Mouse (Mus musculus) spleen, adult 2 months (tissue): Measurements from ENCODE around the gene Itpr1. TPM values are rescaled to one million over a fixed set of nuclear protein-coding genes. Genes with fewer than 3 reads are reported as not detected.

Source experiments
- DNase-seq, 2 experiments: peaks; one replicate each; pipeline versions ENCODE4 v3.0.0 to v3.0.0-alpha.2; 2012 to 2021; ENCODE audit warnings: low spot score in 2 of 2, low read depth in 1 of 2
- H3K27ac ChIP-seq: fragments of 200-500 bp; 2 replicates; pipeline ENCODE4 v1.5.1; 2012; ENCODE audit warnings: low read length, inconsistent platforms; ENCODE audit not compliant: insufficient read depth
- H3K27me3 ChIP-seq: fragments of 200-500 bp; 2 replicates; pipeline ENCODE4 v1.6.1; 2012; ENCODE audit warnings: mild to moderate bottlenecking, moderate library complexity, low read length, inconsistent platforms; ENCODE audit not compliant: control insufficient read depth, insufficient read depth
- H3K36me3 ChIP-seq: fragments of 200-500 bp; 2 replicates; pipeline ENCODE4 v1.6.1; 2012; ENCODE audit warnings: mild to moderate bottlenecking, low read length, inconsistent platforms; ENCODE audit not compliant: control insufficient read depth, insufficient read depth
- H3K4me1 ChIP-seq: fragments of 200-500 bp; 2 replicates; pipeline ENCODE4 v1.6.1; 2011; ENCODE audit warnings: inconsistent platforms; ENCODE audit not compliant: control insufficient read depth, insufficient read depth, insufficient read length
- H3K4me3 ChIP-seq: fragments of 200-500 bp; 2 replicates; pipeline ENCODE4 v1.5.1; 2011; ENCODE audit warnings: mild to moderate bottlenecking, inconsistent platforms; ENCODE audit not compliant: insufficient read depth, insufficient read length; ENCODE audit errors: extremely low read depth
- CTCF ChIP-seq: fragments of 200-500 bp; IDR thresholded peaks from 2 replicates; pipeline ENCODE4 v1.5.1; 2011; ENCODE audit warnings: mild to moderate bottlenecking, inconsistent platforms; ENCODE audit not compliant: insufficient read depth, insufficient read length, insufficient replicate concordance; ENCODE audit errors: extremely low read depth
- POLR2A ChIP-seq: fragments of 200-500 bp; IDR thresholded peaks from 2 replicates; pipeline ENCODE4 v1.6.1; 2011; ENCODE audit warnings: low read depth, low read length, inconsistent platforms
- WGBS: fragments of 180-500 bp; shearing (Covaris S2); methylation state at CpG from one replicate; pipeline ENCODE4 v1.1.7; 2018; 5-methylcytosine and 5-hydroxymethylcytosine counted together
- polyA plus RNA-seq: library from polyadenylated mRNA; depleted of rRNA; stranded (reverse); fragments of >200 nt; gene quantifications from 2 replicates; pipeline ENCODE4 v1.2.3, GENCODE M21; 2012

Gene Itpr1
- polyA plus RNA-seq, 1 experiment, result 17.9 TPM

GRCm38 (mm10) chr6:108488250-108488649 lies 275.4 kb downstream of the Itpr1 start:
- 89% methylated on average over 5 of the region's 5 CpGs for WGBS
- DNase-seq, result peak in 1 of 2 experiments; percentile 42
- H3K36me3 ChIP-seq, result peaks cover 26% of the 10 kb centered on the region
- TF ChIP-seq POLR2A (no peak), CTCF (peak; percentile 32; the same call in 1 of the 2 replicates)
- no peaks in the 10 kb centered on the region for H3K4me1 ChIP-seq
- H3K4me3 ChIP-seq, result no peak overlapping the region
- no peak overlapping the region for H3K27ac ChIP-seq
- no peaks in the 10 kb centered on the region for H3K27me3 ChIP-seq

GRCm38 (mm10) chr6:108491969-108492368 lies 279.1 kb downstream of the Itpr1 start:
- no peak overlapping the region for H3K4me3 ChIP-seq
- no peaks in the 10 kb centered on the region for H3K27me3 ChIP-seq
- no peak overlapping the region for H3K27ac ChIP-seq
- TF ChIP-seq POLR2A (no peak), CTCF (no peak)
- WGBS, result 88% methylated on average over 1 of the region's 1 CpGs
- DNase-seq, result no peak
- no peaks in the 10 kb centered on the region for H3K4me1 ChIP-seq
- peaks cover 35% of the 10 kb centered on the region for H3K36me3 ChIP-seq

GRCm38 (mm10) chr6:108493753-108494152 lies 280.9 kb downstream of the Itpr1 start:
- WGBS, result 96% methylated on average over 16 of the region's 16 CpGs
- no peak overlapping the region for H3K4me3 ChIP-seq
- no peak for TF ChIP-seq CTCF
- no peak for TF ChIP-seq POLR2A
- no peak for DNase-seq
- no peaks in the 10 kb centered on the region for H3K27me3 ChIP-seq
- H3K36me3 ChIP-seq, result peaks cover 33% of the 10 kb centered on the region
- H3K27ac ChIP-seq, result no peak overlapping the region
- H3K4me1 ChIP-seq, result no peaks in the 10 kb centered on the region

GRCm38 (mm10) chr6:108494185-108494804 lies 281.4 kb downstream of the Itpr1 start:
- no peak for TF ChIP-seq CTCF
- TF ChIP-seq POLR2A, result no peak
- DNase-seq, result no peak
- Histone ChIP-seq H3K36me3 (peaks cover 31% of the 10 kb centered on the region), H3K27me3 (no peaks in the 10 kb centered on the region), H3K4me1 (no peaks in the 10 kb centered on the region), H3K4me3 (no peak overlapping the region), H3K27ac (no peak overlapping the region)
- WGBS, result 86% methylated on average over 10 of the region's 10 CpGs

GRCm38 (mm10) chr6:108494994-108495393 lies 282.1 kb downstream of the Itpr1 start:
- DNase-seq, result no peak
- Histone ChIP-seq H3K4me3 (no peak overlapping the region), H3K4me1 (no peaks in the 10 kb centered on the region), H3K27ac (no peak overlapping the region), H3K36me3 (peaks cover 31% of the 10 kb centered on the region), H3K27me3 (no peaks in the 10 kb centered on the region)
- 90% methylated on average over 6 of the region's 6 CpGs for WGBS
- TF ChIP-seq POLR2A (no peak), CTCF (no peak)

GRCm38 (mm10) chr6:108498070-108498469 lies 285.2 kb downstream of the Itpr1 start:
- no peak overlapping the region for H3K27ac ChIP-seq
- no peak for DNase-seq
- H3K36me3 ChIP-seq, result peaks cover 25% of the 10 kb centered on the region
- WGBS, result 93% methylated on average over 7 of the region's 7 CpGs
- no peak for TF ChIP-seq POLR2A
- H3K4me3 ChIP-seq, result no peak overlapping the region
- H3K4me1 ChIP-seq, result no peaks in the 10 kb centered on the region
- H3K27me3 ChIP-seq, result no peaks in the 10 kb centered on the region

GRCm38 (mm10) chr6:108503651-108504050 lies 290.8 kb downstream of the Itpr1 start:
- Histone ChIP-seq H3K4me1 (peaks cover 3% of the 10 kb centered on the region; the same call in 1 of the 2 replicates), H3K4me3 (no peak overlapping the region), H3K36me3 (peaks cover 13% of the 10 kb centered on the region), H3K27me3 (no peaks in the 10 kb centered on the region), H3K27ac (peak overlapping the region; percentile 60; the same call in 1 of the 2 replicates)
- WGBS, result 58% methylated on average over 5 of the region's 5 CpGs
- peak in 1 of 2 experiments; percentile 33 for DNase-seq
- TF ChIP-seq CTCF (no peak), POLR2A (no peak)
